Mouse (Mus musculus): Measurements from ENCODE around the gene Foxj3. TPM values are rescaled to one million over a fixed set of nuclear protein-coding genes. Genes with fewer than 3 reads are reported as not detected.

Foxj3 gene
- polyA plus RNA-seq, 1 experiment from 2014 or later = 29.5 TPM

- H3K4me1 ChIP-seq = no peaks in the 10 kb centered on the region
- H3K9ac ChIP-seq = no peak overlapping the region
- no peaks in the 10 kb centered on the region for H3K27me3 ChIP-seq
- ATAC-seq (ENCODE audit: insufficient number of reproducible peaks, insufficient read depth, low FRiP score, low TSS enrichment) = no peak
- no peak overlapping the region for H3K27ac ChIP-seq
- H3K4me2 ChIP-seq (replicated peaks) = no peak overlapping the region
- 85% methylated on average over 6 of the region's 6 CpGs for WGBS
- H3K9me3 ChIP-seq = peaks cover 4% of the 10 kb centered on the region; the same call in 1 of the 2 replicates
- 0 out of 2 replicates have a peak, but pooled peaks cover 5% of the 10 kb centered on the region for H3K36me3 ChIP-seq
- H3K4me3 ChIP-seq = no peak overlapping the region
These were observed 101.1 kb downstream of the Foxj3 start for GRCm38 (mm10) chr4:119637946-119638345.

GRCm38 (mm10) chr4:119638656-119639055 lies 101.9 kb downstream of the Foxj3 start:
- ATAC-seq (ENCODE audit: insufficient number of reproducible peaks, insufficient read depth, low FRiP score, low TSS enrichment) = no peak
- Histone ChIP-seq H3K9ac (no peak overlapping the region), H3K27ac (no peak overlapping the region), H3K9me3 (peaks cover 4% of the 10 kb centered on the region; the same call in 1 of the 2 replicates), H3K4me3 (no peak overlapping the region), H3K36me3 (no peaks in the 10 kb centered on the region), H3K4me1 (no peaks in the 10 kb centered on the region), H3K4me2 (replicated peaks) (no peak overlapping the region), H3K27me3 (no peaks in the 10 kb centered on the region)
- 55% methylated on average over 11 of the region's 11 CpGs for WGBS

GRCm38 (mm10) chr4:119642666-119643065 lies 105.9 kb downstream of the Foxj3 start:
- Histone ChIP-seq H3K9ac (no peak overlapping the region), H3K36me3 (no peaks in the 10 kb centered on the region), H3K9me3 (peaks cover 4% of the 10 kb centered on the region; the same call in 1 of the 2 replicates), H3K27ac (no peak overlapping the region), H3K4me1 (no peaks in the 10 kb centered on the region), H3K4me3 (no peak overlapping the region), H3K27me3 (no peaks in the 10 kb centered on the region), H3K4me2 (replicated peaks) (no peak overlapping the region)
- 80% methylated on average over 4 of the region's 4 CpGs for WGBS
- ATAC-seq (ENCODE audit: insufficient number of reproducible peaks, insufficient read depth, low FRiP score, low TSS enrichment) = no peak

GRCm38 (mm10) chr4:119657011-119657410 lies 120.2 kb downstream of the Foxj3 start:
- Histone ChIP-seq H3K27me3 (0 out of 2 replicates have a peak, but pooled peaks cover 5% of the 10 kb centered on the region), H3K4me1 (no peaks in the 10 kb centered on the region), H3K4me2 (replicated peaks) (no peak overlapping the region), H3K9me3 (peaks cover 5% of the 10 kb centered on the region; the same call in 1 of the 2 replicates), H3K4me3 (no peak overlapping the region), H3K27ac (no peak overlapping the region), H3K36me3 (no peaks in the 10 kb centered on the region), H3K9ac (no peak overlapping the region)
- WGBS = 75% methylated on average over 1 of the region's 1 CpGs
- ATAC-seq (ENCODE audit: insufficient number of reproducible peaks, insufficient read depth, low FRiP score, low TSS enrichment) = no peak

GRCm38 (mm10) chr4:119658246-119658645 lies 121.4 kb downstream of the Foxj3 start:
- Histone ChIP-seq H3K9me3 (0 out of 2 replicates have a peak, but pooled peaks cover 2% of the 10 kb centered on the region), H3K9ac (no peak overlapping the region), H3K27me3 (0 out of 2 replicates have a peak, but pooled peaks cover 5% of the 10 kb centered on the region), H3K4me1 (no peaks in the 10 kb centered on the region), H3K4me3 (no peak overlapping the region), H3K36me3 (no peaks in the 10 kb centered on the region), H3K27ac (no peak overlapping the region), H3K4me2 (replicated peaks) (no peak overlapping the region)
- WGBS = 59% methylated on average over 2 of the region's 2 CpGs
- no peak for ATAC-seq (ENCODE audit: insufficient number of reproducible peaks, insufficient read depth, low FRiP score, low TSS enrichment)

GRCm38 (mm10) chr4:119658731-119659130 lies 121.9 kb downstream of the Foxj3 start, which contains the start of gene Guca2b:
TSS of gene Guca2b (minus strand) at chr4:119658954.
- no peak within 1 kb of the TSS for H3K4me3 ChIP-seq
- H3K9me3 ChIP-seq = no peaks in the 10 kb centered on the region
- no peak within 1 kb of the TSS for H3K27ac ChIP-seq
- H3K9ac ChIP-seq = no peak within 1 kb of the TSS
- no peaks in the 10 kb centered on the region for H3K36me3 ChIP-seq
- 78% methylated on average over 4 of the region's 4 CpGs for WGBS
- H3K27me3 ChIP-seq = 0 out of 2 replicates have a peak, but pooled peaks cover 5% of the 10 kb centered on the region
- H3K4me1 ChIP-seq = no peaks in the 10 kb centered on the region
- no peak for ATAC-seq (ENCODE audit: insufficient number of reproducible peaks, insufficient read depth, low FRiP score, low TSS enrichment)
- no peak within 1 kb of the TSS for H3K4me2 ChIP-seq (replicated peaks)

- H3K27ac ChIP-seq = no peak overlapping the region
- no peaks in the 10 kb centered on the region for H3K36me3 ChIP-seq
- no peaks in the 10 kb centered on the region for H3K4me1 ChIP-seq
- no peak for ATAC-seq (ENCODE audit: insufficient number of reproducible peaks, insufficient read depth, low FRiP score, low TSS enrichment)
- no peak overlapping the region for H3K9ac ChIP-seq
- no peaks in the 10 kb centered on the region for H3K9me3 ChIP-seq
- WGBS = 80% methylated on average over 8 of the region's 8 CpGs
- no peak overlapping the region for H3K4me3 ChIP-seq
- 0 out of 2 replicates have a peak, but pooled peaks cover 5% of the 10 kb centered on the region for H3K27me3 ChIP-seq
- H3K4me2 ChIP-seq (replicated peaks) = no peak overlapping the region
These were observed 123.2 kb downstream of the Foxj3 start for GRCm38 (mm10) chr4:119660007-119660406.

- Histone ChIP-seq H3K9ac (no peak overlapping the region), H3K27ac (no peak overlapping the region), H3K27me3 (0 out of 2 replicates have a peak, but pooled peaks cover 5% of the 10 kb centered on the region), H3K4me3 (no peak overlapping the region), H3K36me3 (no peaks in the 10 kb centered on the region), H3K4me1 (no peaks in the 10 kb centered on the region), H3K4me2 (replicated peaks) (no peak overlapping the region), H3K9me3 (no peaks in the 10 kb centered on the region)
- 69% methylated on average over 4 of the region's 4 CpGs for WGBS
- ATAC-seq (ENCODE audit: insufficient number of reproducible peaks, insufficient read depth, low FRiP score, low TSS enrichment) = no peak
These were observed 125.3 kb downstream of the Foxj3 start for GRCm38 (mm10) chr4:119662151-119662550.

GRCm38 (mm10) chr4:119662976-119663375 lies 126.2 kb downstream of the Foxj3 start:
- Histone ChIP-seq H3K36me3 (no peaks in the 10 kb centered on the region), H3K27me3 (0 out of 2 replicates have a peak, but pooled peaks cover 5% of the 10 kb centered on the region), H3K4me3 (no peak overlapping the region), H3K9me3 (no peaks in the 10 kb centered on the region), H3K27ac (no peak overlapping the region), H3K9ac (no peak overlapping the region), H3K4me1 (no peaks in the 10 kb centered on the region), H3K4me2 (replicated peaks) (no peak overlapping the region)
- WGBS = 85% methylated on average over 7 of the region's 7 CpGs
- ATAC-seq (ENCODE audit: insufficient number of reproducible peaks, insufficient read depth, low FRiP score, low TSS enrichment) = no peak

GRCm38 (mm10) chr4:119663409-119664095 lies 126.7 kb downstream of the Foxj3 start:
- Histone ChIP-seq H3K36me3 (no peaks in the 10 kb centered on the region), H3K4me1 (no peaks in the 10 kb centered on the region), H3K9ac (no peak overlapping the region), H3K4me2 (replicated peaks) (no peak overlapping the region), H3K9me3 (no peaks in the 10 kb centered on the region), H3K27me3 (0 out of 2 replicates have a peak, but pooled peaks cover 5% of the 10 kb centered on the region), H3K4me3 (no peak overlapping the region), H3K27ac (no peak overlapping the region)
- WGBS = 92% methylated on average over 14 of the region's 14 CpGs
- no peak for ATAC-seq (ENCODE audit: insufficient number of reproducible peaks, insufficient read depth, low FRiP score, low TSS enrichment)

- WGBS = 93% methylated on average over 2 of the region's 2 CpGs
- no peak for ATAC-seq (ENCODE audit: insufficient number of reproducible peaks, insufficient read depth, low FRiP score, low TSS enrichment)
These were observed 128.4 kb downstream of the Foxj3 start for GRCm38 (mm10) chr4:119665166-119665565.

GRCm38 (mm10) chr4:119666116-119666515 lies 129.3 kb downstream of the Foxj3 start:
- no peak for ATAC-seq (ENCODE audit: insufficient number of reproducible peaks, insufficient read depth, low FRiP score, low TSS enrichment)
- H3K4me1 ChIP-seq = no peaks in the 10 kb centered on the region; the same call in 1 of the 2 replicates
- H3K9me3 ChIP-seq = no peaks in the 10 kb centered on the region
- no peak overlapping the region for H3K27ac ChIP-seq
- no peaks in the 10 kb centered on the region for H3K27me3 ChIP-seq
- H3K9ac ChIP-seq = no peak overlapping the region
- H3K4me3 ChIP-seq = no peak overlapping the region
- WGBS = 56% methylated on average over 8 of the region's 8 CpGs
- H3K4me2 ChIP-seq (replicated peaks) = no peak overlapping the region
- no peaks in the 10 kb centered on the region for H3K36me3 ChIP-seq

More at GRCm38 (mm10) chr4:119665166-119665565, 128.4 kb downstream of the Foxj3 start:
- Histone ChIP-seq H3K4me2 (replicated peaks) (no peak overlapping the region), H3K9ac (no peak overlapping the region), H3K9me3 (no peaks in the 10 kb centered on the region), H3K27ac (no peak overlapping the region), H3K36me3 (no peaks in the 10 kb centered on the region), H3K27me3 (no peaks in the 10 kb centered on the region), H3K4me3 (no peak overlapping the region), H3K4me1 (no peaks in the 10 kb centered on the region; the same call in 1 of the 2 replicates)

Data from embryonic facial prominence, embryonic 12.5 days (tissue).